Mouse (Mus musculus): Measurements from ENCODE around the gene St3gal5.

The St3gal5 gene

GRCm38 (mm10) chr6:72134850-72135515 lies 37.6 kb downstream of the St3gal5 start:
- no peak for DNase-seq

DNA sequence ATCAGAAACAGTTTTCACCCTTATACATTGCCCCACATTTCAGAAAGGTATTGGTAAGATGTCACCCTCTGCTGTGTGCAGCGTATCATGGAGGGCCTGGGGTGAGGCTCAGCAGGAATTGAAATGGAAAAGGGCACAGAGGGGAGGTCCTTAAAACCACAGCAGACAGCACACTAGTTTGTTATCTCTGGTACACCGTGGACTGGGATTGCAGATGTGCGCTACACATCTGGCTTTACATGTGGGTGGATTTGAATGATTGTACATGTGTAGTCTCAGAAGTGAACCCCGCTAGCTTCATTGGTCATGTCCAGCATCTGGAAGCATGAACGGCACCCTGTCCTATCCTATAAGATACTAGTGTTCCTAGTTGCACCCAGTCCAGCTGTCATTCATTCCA lies 38.6 kb downstream of the St3gal5 start:
- no peak for DNase-seq

GRCm38 (mm10) chr6:72136543-72136942 lies 39.2 kb downstream of the St3gal5 start:
- DNase-seq: no peak

GRCm38 (mm10) chr6:72139508-72140193 lies 42.3 kb downstream of the St3gal5 start:
- no peak for DNase-seq

- DNase-seq: no peak
Measured at GRCm38 (mm10) chr6:72140371-72140770, 43.0 kb downstream of the St3gal5 start.

- DNase-seq: no peak
Measured at GRCm38 (mm10) chr6:72141191-72141590, 43.8 kb downstream of the St3gal5 start.

DNA sequence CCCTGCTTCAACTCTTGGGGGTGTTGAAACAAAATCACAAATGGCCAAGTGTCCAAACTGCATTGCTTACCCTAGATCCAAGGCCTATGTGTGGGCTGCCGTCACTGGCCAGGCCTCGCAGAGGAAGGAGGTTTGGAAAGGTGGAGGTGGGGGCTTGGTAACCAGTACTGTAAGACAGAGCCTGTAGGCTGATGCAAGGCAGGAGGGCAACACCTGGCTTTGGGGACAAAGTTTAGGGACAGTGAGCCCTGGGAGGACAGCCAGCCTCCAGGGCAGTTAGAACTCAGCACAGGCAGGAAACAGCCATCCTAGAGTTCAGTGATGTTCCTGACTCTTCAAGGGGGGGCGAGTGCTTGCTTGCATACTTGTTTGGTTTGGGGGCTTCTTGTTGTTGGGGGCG lies 45.2 kb downstream of the St3gal5 start:
- DNase-seq: no peak

GRCm38 (mm10) chr6:72144353-72144752 lies 47.0 kb downstream of the St3gal5 start:
- DNase-seq: no peak

DNA sequence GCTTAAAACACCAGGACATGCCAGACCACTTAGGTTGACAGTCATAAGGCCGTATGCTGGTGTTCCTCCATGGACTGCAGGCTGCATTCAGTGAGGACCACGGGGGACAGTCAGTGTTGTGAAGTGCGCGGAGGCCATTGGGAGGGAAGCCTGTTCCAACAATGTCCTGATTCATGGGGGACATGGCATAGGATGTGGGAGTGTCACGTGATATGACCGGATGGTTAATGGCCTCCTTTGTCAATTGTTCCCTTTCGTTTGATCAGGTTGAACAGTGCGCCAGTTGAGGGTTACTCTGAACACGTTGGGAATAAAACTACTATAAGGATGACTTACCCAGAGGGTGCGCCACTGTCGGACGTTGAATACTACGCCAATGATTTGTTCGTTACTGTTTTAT lies 49.4 kb downstream of the St3gal5 start:
- no peak for DNase-seq

DNA sequence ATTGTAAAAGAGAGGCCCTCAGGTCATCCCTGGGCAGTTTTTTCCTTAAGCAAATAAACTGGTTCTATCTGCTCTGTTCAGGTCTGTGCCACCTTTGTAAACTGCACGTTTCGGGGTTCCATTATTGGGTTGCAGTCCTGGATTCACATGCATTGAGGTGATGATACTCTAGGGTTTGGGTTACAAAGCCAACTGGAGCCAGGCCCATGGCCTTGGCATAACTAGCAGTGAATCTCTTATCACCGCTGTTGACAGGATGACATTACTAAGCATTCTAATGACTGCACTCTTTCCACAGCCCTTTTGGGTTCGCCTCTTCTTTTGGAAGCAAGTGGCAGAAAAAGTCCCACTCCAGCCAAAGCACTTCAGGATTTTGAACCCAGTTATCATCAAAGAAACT lies 51.3 kb downstream of the St3gal5 start:
- no peak for DNase-seq

GRCm38 (mm10) chr6:72149797-72150196 lies 52.4 kb downstream of the St3gal5 start:
- DNase-seq: no peak

DNA sequence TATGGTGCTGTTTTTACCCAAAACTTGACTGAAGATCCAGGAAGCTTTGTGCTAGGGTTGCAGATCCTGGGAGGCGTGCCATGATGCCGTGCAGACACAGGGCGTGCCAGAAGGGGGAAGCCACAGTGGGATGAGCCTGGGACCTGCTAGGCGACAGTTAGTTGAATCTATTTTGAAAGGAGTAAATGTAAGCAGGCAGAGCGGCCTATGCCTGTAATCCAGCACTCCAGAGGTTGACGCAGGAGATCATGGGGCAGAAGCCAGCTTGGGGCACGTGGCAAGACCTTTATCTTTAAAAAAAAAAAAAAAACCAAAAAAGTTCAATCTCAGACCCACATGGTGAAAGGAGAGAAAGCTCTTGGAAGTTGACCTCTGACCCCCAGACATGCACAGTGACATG lies 55.3 kb downstream of the St3gal5 start:
- DNase-seq: no peak

- no peak for DNase-seq
Measured at GRCm38 (mm10) chr6:72153455-72153854, 56.1 kb downstream of the St3gal5 start.

- peak in 1 of 2 experiments; percentile 42 for DNase-seq
Measured at GRCm38 (mm10) chr6:72154008-72154407, 56.6 kb downstream of the St3gal5 start.

DNA sequence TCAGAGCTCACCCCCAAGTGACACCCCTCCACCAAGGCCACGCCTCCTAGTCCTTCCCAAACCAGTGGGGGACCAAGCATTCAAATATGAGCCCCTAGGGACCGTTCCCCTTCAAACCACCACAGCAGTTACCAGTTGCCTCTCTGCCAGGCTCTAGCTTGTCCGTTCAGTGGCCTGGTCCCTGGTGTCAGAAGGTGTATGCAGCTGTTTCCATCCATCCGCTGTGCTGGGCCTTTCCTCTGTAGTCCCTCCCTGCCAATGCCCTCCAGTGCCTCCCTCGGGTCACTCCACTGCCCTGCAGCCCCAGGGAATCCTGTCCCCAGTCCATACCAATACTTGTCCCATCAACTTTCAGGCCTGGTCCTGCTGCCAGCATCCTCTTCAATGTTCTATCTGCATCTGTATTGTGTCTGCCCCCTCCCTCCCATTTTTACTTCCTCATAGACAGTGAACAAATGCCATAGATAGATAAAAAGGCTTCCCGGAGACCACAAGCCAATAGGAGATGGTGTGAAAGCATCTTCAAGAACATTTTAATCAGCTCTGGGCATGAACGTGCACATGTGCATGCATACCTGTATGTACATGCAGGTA lies 57.6 kb downstream of the St3gal5 start:
- no peak for DNase-seq

DNA sequence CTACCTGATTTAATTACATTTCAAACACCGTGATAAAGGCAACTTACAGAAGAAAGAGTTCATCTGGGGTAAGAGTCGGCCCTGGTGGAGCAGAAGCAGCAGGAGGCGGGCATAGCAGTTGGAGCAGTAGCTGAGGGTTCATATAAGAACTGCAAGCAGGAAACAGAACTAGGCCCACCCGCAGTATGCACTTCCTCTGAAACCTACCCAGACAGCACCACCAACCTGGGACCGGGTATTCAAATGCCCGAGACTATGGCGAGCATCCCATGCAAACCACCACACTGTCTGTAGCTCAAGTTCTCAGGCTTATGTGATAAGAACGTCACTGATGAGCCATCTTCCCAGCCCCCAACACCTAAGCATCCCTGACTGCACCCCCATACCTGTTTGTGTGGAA lies 58.3 kb downstream of the St3gal5 start:
- DNase-seq: no peak

GRCm38 (mm10) chr6:72158966-72159764 lies 61.8 kb downstream of the St3gal5 start:
- no peak for DNase-seq

GRCm38 (mm10) chr6:72159861-72160395 lies 62.5 kb downstream of the St3gal5 start:
- DNase-seq: no peak

GRCm38 (mm10) chr6:72160991-72161390 lies 63.6 kb downstream of the St3gal5 start:
- DNase-seq: no peak

DNA sequence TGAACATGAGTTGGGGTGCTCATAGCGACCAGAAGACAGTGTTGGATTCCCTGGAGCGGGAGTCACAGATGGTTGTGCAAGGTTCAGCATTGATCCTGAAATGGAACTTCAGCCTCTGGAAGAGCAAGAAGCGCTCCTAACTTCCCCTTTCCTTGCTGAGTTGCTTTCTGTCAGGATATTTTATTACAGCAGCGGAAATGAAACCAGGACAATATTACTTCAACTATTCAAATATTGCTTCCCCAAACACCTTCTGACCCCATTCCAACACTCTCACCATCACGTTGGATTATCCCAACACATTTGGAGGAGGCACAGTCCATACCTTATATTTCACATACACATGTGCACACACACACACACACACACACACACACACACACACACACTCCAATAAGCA lies 64.4 kb downstream of the St3gal5 start:
- no peak for DNase-seq

GRCm38 (mm10) chr6:72162155-72162890 lies 64.9 kb downstream of the St3gal5 start:
- DNase-seq: no peak

All from cerebellum, postnatal 14 days (tissue).